Mouse (Mus musculus) spleen, postnatal 36 days (tissue): Measurements from ENCODE around the gene Gga2.

Experiments used
- DNase-seq, 2 experiments: peaks; one replicate each; pipeline ENCODE4 v3.0.0; 2022; ENCODE audit warnings: low spot score in 2 of 2, mixed read lengths in 1 of 2

Gene Gga2

DNA sequence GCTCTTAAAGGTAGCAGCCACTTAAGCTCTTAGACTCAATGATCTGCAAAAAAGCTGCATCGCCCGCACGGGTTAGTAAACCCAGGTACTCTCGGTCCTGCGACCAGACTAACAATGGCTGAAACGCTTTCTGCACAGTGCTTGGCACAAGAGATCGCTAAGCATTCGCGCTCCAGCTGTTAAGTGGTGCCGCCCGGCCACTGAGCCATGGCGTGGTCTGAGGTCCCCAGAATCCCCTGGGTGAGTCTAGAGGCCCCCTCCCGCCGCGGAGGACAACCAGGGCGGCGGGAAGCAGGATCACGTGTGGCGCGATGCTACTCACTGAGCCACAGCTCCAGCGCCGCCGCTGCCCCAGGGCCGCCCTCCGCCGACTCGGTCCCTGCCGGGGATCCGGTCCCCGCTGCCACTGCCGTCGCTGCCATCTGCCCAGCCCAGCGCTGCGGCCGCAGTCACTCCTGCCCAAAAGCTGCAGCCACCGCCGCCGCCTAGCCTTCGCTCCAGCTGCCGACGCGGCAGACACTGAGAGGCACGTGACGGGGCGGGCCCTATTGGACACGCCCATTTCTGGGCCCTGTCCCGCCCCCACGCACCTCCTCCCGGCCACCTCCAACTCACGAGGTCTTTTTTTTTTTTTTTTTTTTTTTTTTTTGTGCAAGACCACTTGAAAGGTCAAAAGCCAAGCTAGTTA, at the start of gene Gga2:
Gga2 (minus strand) TSS at position 556 of the 688 bp plus-strand sequence.
- peak; percentile 90 for DNase-seq

DNA sequence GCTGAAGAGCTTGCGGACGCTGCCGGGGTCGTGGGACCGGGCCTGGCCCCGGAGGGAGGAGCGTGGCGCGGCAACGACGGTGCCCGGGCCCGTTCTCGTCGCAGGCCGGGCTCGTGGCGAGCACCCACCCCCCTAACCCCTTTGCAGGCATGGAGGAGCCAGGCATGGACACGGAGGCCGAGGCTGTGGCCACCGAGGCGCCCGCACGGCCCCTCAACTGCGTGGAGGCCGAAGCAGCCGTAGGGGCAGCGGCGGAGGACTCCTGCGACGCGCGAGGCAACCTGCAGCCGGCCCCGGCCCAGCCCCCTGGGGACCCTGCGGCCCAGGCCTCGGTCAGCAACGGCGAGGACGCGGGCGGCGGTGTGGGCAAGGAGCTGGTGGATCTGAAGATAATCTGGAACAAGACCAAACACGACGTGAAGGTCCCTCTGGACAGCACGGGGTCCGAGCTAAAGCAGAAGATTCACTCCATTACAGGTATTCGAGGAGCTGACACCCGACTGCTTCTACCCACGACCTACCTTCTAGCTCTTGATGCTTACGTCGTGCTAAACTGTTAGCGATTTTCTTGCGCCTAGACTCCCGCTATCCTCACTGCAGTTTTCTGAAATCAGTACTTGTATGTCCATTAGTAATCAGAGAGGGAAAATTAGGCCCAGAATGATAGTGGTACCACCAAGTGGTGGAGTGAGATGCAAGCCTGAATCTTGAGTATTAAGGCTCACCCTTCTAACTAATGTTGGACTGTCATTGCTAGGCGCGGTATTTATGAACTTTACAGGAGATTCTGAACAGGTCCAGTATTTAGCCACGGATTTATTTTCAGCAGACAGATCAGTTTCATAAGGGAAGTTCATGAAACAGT, 46.7 kb upstream of the Gga2 start:
- peak in 1 of 2 experiments; percentile 2 for DNase-seq

GRCm38 (mm10) chr7:122066945-122067516, 46.0 kb upstream of the Gga2 start, which contains the start of the genes Ubfd1 and Ears2:
Gene Ubfd1, plus strand, starts transcription at chr7:122067175.
Gene Ears2, minus strand, starts transcription at chr7:122067263.
- DNase-seq: peak; percentile 90 to 94

DNA sequence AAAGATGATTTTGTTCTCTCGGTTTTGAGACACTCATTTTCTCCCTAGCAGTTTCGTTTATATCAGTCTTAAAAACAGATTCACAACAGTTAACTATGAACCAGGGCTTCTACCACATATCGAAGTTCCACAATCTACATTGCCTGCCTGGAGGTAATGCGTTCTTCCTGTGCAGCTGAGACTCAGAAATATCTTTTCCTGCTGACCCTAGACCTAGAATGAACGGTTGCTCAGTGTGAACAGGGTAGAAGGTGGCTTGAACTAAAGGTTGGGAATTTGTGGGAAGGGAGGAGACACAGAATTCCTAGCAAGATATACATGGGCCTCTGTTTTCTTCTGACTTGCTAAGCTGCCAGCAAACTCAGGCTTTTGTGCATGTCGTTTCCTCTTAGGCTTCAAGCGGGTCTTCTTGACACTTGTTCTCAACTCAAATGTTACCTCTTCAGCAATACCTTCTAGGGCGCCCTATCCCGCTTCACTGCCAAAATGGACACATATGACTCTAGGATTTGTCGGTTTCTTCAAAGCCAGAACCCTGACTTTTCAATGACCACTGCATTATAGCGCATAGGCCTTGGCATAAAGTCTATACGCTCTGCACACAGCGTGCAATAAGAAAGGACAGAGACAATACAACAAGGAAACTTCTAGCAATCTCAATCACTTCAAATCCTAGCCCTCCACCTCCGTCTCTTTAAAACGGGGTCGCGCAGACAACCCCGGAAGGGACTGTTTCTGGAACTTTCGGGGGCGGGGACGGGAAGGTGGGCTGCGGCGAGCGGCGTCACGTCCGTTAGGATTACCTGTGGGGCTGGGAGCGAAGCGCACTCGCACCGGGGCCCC, 45.3 kb upstream of the Gga2 start:
- DNase-seq: peak in 1 of 2 experiments; percentile 6

DNA sequence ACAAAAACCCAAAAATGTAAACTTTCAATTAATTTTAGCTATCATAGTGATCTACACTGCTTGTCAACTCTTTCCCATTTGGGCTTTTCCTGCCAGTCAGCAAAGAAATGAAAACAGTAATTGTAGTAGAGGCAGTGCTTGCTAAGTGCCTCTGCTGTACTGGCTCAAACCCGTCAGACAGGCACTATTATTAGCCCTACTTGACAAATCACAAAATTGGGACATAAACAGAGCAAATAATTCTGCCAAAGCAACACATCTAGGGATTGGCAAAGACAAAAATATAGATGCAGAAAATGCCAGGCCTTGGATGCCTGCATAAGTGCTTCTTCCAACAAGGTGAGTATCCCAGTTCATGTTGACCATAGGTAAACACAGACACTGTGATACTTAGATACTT, 44.6 kb upstream of the Gga2 start:
- no peak for DNase-seq

- no peak for DNase-seq
These were observed 35.6 kb upstream of the Gga2 start for GRCm38 (mm10) chr7:122056633-122057032.

DNA sequence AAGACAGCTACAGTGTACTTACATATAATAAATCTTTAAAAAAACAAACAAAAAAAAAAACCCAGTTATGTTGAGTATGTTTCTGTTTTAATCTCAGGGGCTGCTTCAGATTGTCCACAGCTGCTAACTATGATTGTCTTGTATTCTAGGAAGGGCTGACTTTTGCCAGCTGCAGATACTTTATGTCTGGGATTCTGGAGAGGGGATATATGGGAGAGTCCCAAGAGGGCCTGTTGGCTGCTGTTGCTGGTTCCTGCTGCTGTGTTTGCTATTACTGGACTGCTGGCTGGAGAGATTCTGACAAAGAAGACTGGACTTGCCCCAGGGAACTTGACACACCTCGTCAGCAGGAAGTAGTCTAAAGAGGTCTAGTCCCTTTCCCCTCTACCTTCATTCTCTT, 29.8 kb upstream of the Gga2 start:
- no peak for DNase-seq

GRCm38 (mm10) chr7:122048191-122048590, 27.2 kb upstream of the Gga2 start:
- DNase-seq: no peak

- no peak for DNase-seq
These were observed 25.8 kb upstream of the Gga2 start for GRCm38 (mm10) chr7:122046813-122047212.

DNA sequence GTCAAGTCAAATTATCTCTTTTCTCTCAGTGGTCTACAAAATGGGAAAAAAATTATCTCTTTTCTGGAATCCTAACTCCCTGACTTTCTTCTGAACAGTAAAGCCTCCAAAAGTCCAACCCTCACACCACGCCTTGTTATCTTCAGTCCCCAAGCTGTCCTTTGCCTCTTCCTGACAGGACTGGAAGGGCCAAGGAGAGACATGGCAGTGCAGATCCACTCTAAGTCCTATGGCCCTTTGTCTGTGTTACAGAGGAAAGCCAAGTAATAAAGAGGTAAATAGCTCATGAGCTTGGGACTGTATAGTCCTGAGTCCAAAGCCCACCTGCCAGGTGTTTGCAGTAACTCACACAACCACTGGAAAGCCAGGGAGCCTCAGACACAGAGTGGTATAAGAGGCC, 24.7 kb upstream of the Gga2 start:
- DNase-seq: no peak

DNA sequence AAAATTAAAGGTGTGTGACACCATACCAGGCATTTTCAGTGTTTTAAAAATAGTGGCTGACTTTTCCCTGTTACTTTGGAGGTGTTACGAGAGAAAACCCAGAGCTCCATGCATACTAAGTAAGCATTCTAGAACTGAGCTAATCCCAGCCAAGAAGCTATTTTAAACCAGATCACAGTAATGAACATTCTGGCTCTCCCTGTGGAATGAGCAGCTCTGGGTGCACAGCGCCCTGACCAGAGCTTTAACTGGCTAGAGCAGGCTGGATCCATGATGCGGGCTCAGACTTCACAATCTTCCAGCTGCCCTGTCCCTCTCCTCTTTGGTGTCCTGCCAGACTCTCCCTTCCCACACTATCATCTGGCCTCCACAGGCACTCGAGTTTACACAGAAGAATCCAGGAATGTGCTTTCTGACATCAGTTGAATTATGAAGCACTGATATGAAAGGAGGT, 24.2 kb upstream of the Gga2 start:
- DNase-seq: no peak

GRCm38 (mm10) chr7:122044106-122044505, 23.1 kb upstream of the Gga2 start:
- no peak for DNase-seq

DNA sequence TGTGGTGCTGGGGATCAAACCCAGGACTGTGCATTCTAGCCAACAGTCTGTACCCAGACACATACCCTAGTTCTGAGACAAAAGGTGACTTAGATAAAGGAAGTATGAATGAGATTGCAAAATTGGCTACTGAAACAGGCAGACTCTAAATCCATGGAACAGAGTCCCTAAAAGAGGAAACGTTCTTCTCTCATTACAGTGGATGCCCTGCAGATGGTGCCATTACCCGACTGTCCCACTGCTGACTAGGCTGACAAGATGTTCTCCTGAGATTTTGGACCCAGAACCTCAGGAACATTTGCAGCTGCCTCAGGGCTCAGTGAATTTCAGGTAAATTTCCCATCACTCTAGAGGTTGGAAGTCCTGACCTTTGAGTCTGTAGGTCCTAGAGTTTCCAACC, 13.3 kb upstream of the Gga2 start:
- DNase-seq: no peak

DNA sequence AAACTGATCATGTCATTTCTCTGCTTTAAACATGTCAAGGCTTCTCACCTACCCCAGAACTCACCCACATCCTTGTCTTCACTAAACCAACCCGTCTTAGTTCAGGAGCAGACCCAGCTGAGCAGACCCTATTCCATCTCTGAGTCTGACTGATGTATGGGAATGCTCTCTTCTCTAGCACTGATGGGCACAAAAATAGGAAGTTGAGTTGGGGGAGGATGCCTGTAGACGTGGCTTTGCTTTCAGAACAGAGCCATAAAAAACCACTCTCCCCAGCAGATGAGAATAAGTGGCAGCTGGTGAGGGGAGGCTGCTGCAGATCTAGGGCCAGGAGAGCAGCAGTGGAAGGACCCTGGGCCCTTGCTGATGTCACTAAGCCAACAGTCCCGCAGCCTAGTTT, 12.3 kb upstream of the Gga2 start:
- DNase-seq: no peak

DNA sequence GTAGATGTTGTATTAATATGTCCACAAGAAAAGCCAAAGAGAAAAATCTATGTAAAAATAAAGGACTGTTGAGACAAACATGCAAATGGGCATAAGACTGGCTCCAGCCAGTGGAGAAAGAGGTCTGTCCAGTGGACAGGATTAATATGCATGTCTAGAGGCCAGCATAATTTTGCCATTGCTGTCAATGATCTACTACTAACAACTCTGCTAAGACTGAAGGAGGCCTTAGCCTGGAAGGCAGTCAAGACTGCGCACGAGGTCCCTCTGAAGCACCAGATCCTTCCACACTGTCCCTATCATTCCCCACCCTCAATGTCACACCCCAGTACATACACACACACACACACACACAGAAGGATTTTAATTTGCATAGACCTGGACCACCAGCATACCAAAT, 1.1 kb upstream of the Gga2 start:
- no peak for DNase-seq

DNA sequence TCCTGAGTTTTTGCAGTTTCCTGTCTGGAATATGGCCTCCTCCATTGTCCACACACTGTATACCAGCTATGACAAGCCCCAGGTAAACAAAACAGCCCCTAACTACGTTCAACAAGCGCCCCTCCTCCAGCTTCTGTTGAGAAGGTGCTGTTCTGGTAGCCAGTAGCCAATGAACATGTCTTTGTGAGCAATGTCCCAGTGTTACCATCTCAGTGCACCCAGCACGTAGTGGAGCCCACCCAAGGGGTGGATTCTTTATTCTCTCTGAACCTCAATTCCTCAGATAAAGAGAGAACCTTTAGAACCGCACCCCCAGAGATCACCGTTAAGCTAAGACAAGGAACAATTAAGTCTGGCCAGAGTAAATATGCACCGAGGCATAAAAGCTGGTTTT, 752 bp downstream of the Gga2 start:
- no peak for DNase-seq

DNA sequence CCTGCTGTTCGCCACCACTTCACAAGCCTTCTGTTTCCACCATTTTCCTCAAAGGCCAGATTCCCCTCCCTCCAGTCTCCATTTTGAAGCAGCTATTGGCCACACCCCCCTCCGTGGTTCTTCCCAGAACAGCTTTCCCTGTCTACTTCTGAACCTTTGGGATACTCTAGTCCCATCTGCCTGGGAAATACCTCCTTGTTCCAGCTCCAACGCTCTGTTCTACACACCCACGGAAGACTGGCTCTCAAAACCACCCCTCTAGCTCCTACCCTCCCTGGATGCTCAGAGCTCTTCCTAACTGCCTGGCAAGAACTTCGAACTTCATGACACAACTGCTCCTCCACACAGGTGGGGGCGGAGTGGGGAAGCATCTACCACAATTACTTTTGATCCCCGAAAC, 2.0 kb downstream of the Gga2 start:
- no peak for DNase-seq

- DNase-seq: peak; percentile 89 to 90
These were observed 2.8 kb downstream of the Gga2 start for GRCm38 (mm10) chr7:122018247-122018646.

- no peak for DNase-seq
These were observed 5.3 kb downstream of the Gga2 start for GRCm38 (mm10) chr7:122015734-122016133.

GRCm38 (mm10) chr7:122015105-122015504, 5.9 kb downstream of the Gga2 start:
- no peak for DNase-seq

- no peak for DNase-seq
These were observed 8.1 kb downstream of the Gga2 start for GRCm38 (mm10) chr7:122012949-122013348.

DNA sequence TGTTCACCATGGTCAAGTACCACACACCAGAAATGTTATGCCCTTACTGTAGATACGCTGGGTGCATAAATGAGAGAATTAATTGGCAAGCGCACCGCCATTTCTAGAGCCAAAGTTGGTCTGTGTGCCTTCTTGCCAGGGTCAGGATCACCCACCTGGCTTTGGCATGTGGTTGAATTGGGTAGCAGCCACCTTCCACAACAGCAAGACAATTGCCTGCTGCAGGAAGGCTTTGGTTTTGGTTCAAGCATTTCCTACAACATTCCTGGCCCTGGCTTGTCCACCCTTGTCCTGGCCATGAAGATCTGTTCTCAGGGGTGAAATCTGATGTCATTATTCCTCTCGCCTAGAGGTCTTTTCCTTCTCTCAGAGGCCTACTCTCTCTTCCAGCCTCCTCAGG, 8.7 kb downstream of the Gga2 start:
- no peak for DNase-seq
